ENCODE assay signal across 8 mouse cellular contexts in genomic region chr17:69157101-69157808, GRCm38 (mm10).
A peak's percentile ranks its signal among the peaks of the same experiment; 100 is the strongest.
DNase-seq lines count a peak whose midpoint lies in the region; ATAC-seq and TF ChIP-seq lines count a peak whose summit lies in the region.

No protein-coding gene starts in this region.

- no peak for TF ChIP-seq CTCF in cerebellum, adult 2 months (IDR thresholded peaks at IDR 0.05; ENCODE audit: borderline replicate concordance, insufficient read depth, low read depth, low read length)
- no peak for TF ChIP-seq CTCF in intestine, postnatal 0 days (IDR thresholded peaks at IDR 0.05; ENCODE audit: low read depth)
- no peak for TF ChIP-seq CTCF in liver, postnatal 0 days (IDR thresholded peaks at IDR 0.05; ENCODE audit: low read depth)

- DNase-seq in right cerebral cortex, adult 18-20 months: peak; percentile 39
- DNase-seq in right cerebral cortex, postnatal 36 days (ENCODE audit: low spot score in 2 of 2): no peak
- DNase-seq in cerebellum, adult 2 months: peak; percentile 61 to 72
- peak; percentile 24 for DNase-seq in gastrocnemius, postnatal 14 days
- DNase-seq in liver, postnatal 0 days: peak; percentile 23
- peak; percentile 45 to 49 for DNase-seq in right cerebral cortex, postnatal 10 days (ENCODE audit: low spot score in 2 of 2)
- no peak for DNase-seq in spleen, adult 12 weeks (ENCODE audit: low spot score)

- H3K4me1 ChIP-seq in cerebellum, adult 2 months (ENCODE audit: control insufficient read depth, insufficient read depth, low read length): 0 out of 2 replicates have a peak, but pooled peaks cover 3% of the 10 kb centered on the region
- no peaks in the 10 kb centered on the region for H3K4me1 ChIP-seq in intestine, postnatal 0 days (replicated peaks; ENCODE audit: control insufficient read depth, insufficient read depth, low read length)
- H3K4me1 ChIP-seq in liver, postnatal 0 days (ENCODE audit: insufficient read depth): no peaks in the 10 kb centered on the region

- H3K9me3 ChIP-seq in intestine, postnatal 0 days (ENCODE audit: control insufficient read depth): no peaks in the 10 kb centered on the region
- H3K9me3 ChIP-seq in liver, postnatal 0 days (ENCODE audit: low read length): no peaks in the 10 kb centered on the region

- peak; percentile 44 for ATAC-seq in intestine, postnatal 0 days
- ATAC-seq in liver, postnatal 0 days: peak; percentile 38

- peak overlapping the region; percentile 57 for H3K4me3 ChIP-seq in cerebellum, adult 2 months (replicated peaks; ENCODE audit: insufficient read depth, low read depth, low read length)
- peak overlapping the region; percentile 76 for H3K4me3 ChIP-seq in intestine, postnatal 0 days (ENCODE audit: low read depth, low read length)
- H3K4me3 ChIP-seq in liver, postnatal 0 days (ENCODE audit: low read depth, low read length): peak overlapping the region; percentile 61

- peak overlapping the region; percentile 100 for H3K4me2 ChIP-seq in intestine, postnatal 0 days (replicated peaks; ENCODE audit: low read depth)
- peak overlapping the region; percentile 80 for H3K4me2 ChIP-seq in liver, postnatal 0 days (ENCODE audit: low read depth, low read length)

- no peak for TF ChIP-seq EP300 in liver, postnatal 0 days (IDR thresholded peaks at IDR 0.05; ENCODE audit: low read depth)

- WGBS in cerebellum, adult 2 months: under 1% methylated on average over 64 of the region's 66 CpGs
- WGBS in intestine, postnatal 0 days: 1% methylated on average over 56 of the region's 66 CpGs
- under 1% methylated on average over 49 of the region's 66 CpGs for WGBS in liver, postnatal 0 days (ENCODE audit: insufficient replicate concordance)

- no peak for TF ChIP-seq POLR2A in cerebellum, adult 2 months (IDR thresholded peaks at IDR 0.05; ENCODE audit: borderline replicate concordance, insufficient read depth, low read length)

- H3K27me3 ChIP-seq in cerebellum, adult 2 months (ENCODE audit: control insufficient read depth, insufficient read depth, low read length): no peaks in the 10 kb centered on the region
- H3K27me3 ChIP-seq in intestine, postnatal 0 days (replicated peaks; ENCODE audit: control insufficient read depth, insufficient read depth, low read length): no peaks in the 10 kb centered on the region
- peaks cover 21% of the 10 kb centered on the region for H3K27me3 ChIP-seq in liver, postnatal 0 days (ENCODE audit: insufficient read depth, low read length)

- peak overlapping the region; percentile 74 for H3K9ac ChIP-seq in intestine, postnatal 0 days (ENCODE audit: low read depth, low read length)
- H3K9ac ChIP-seq in liver, postnatal 0 days (replicated peaks): peak overlapping the region; percentile 50

- intact Hi-C loops in gastrocnemius, postnatal 14 days (cut with DNase I; ENCODE audit: low total_unique reads): no loop called here

- no peaks in the 10 kb centered on the region for H3K36me3 ChIP-seq in intestine, postnatal 0 days (ENCODE audit: control insufficient read depth, insufficient read depth)
- H3K36me3 ChIP-seq in liver, postnatal 0 days (replicated peaks; ENCODE audit: insufficient read depth, low read length): no peaks in the 10 kb centered on the region

- peak overlapping the region; percentile 91 for H3K27ac ChIP-seq in cerebellum, adult 2 months (ENCODE audit: insufficient read depth, low read length)
- no peak overlapping the region for H3K27ac ChIP-seq in intestine, postnatal 0 days (ENCODE audit: low read depth, low read length)
- peak overlapping the region; percentile 44; the same call in 1 of the 2 replicates for H3K27ac ChIP-seq in liver, postnatal 0 days (ENCODE audit: low read depth)

Comparison
In these comparisons a context has a peak if more than half of its experiments do, and no peak if none do; other contexts are left out.
1. DNase-seq: peak in right cerebral cortex, adult 18-20 months (single experiment), cerebellum, adult 2 months (2 of 2), gastrocnemius, postnatal 14 days (single experiment), liver, postnatal 0 days (single experiment) and right cerebral cortex, postnatal 10 days (2 of 2); none in right cerebral cortex, postnatal 36 days (0 of 2) and spleen, adult 12 weeks (single experiment).
2. Peak in every context shown above with its lines, with median percentiles within 50 percentile points of each other: H3K4me3 ChIP-seq.